Mouse (Mus musculus) spleen, postnatal 10 days (tissue): ENCODE measurements around the gene Fam3b.
A peak's percentile ranks its signal among the peaks of the same experiment; 100 is the strongest.

Source experiments
- DNase-seq, 2 experiments: peaks; one replicate each; pipeline ENCODE4 v3.0.0; 2021 to 2022; ENCODE audit warnings: low spot score in 2 of 2

The Fam3b gene

DNA sequence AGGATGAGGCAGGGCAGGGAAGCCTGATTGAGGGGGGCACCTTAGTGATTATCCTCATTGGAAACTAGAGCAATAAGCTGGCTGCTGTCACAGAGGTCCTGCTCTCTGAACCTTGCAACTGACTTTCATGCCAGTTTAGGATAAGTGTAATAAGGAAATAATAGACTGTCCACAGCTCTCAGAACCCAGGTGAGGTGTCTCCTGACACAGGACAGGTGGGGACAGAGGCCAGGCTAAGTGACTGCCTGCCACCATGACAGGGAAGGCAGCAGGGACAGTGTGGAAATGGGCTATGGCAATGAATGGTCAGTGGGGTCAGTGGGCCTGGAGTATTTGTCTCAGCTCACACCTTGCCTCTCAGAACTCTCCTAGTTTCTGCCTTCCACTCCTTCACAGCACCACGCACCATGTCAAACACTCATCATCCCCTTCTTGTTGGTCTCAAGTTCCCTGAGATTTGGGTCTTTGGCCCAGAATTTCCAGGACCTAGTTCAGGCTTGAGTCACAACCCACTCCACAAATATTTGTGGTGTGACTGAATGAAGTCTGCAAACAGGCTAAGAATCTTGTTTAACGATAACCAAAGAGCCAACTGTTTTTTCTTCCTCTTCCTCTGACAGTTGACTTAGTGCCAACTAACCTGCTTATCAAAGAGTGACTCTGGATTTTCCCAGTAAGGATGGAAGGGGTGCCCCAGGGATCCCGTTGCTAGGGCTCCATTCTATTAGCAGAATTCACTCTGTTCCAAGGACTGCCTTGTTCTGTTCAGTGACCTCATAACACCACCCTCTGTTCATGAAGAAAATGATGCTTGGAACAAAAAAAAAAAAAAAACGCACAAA lies at the start of gene Fam3b:
Fam3b (minus strand) TSS at position 718 of the 842 bp plus-strand sequence.
- DNase-seq, result no peak

DNA sequence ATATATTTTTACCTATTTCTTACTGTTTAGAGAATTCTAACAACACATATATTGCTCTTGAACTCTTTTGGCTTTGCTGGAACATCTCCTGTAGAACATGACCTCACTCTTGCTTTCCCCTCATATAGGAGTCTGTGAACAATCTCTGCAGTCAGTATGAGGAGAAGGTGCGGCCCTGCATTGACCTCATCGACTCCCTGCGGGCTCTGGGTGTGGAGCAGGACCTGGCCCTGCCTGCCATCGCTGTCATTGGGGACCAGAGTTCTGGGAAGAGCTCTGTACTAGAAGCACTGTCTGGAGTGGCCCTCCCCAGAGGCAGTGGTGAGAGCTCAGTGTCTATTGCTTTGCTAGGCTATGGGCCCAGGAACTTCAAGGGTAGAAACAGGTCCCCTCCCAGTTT lies 29.7 kb upstream of the Fam3b start:
- no peak for DNase-seq

DNA sequence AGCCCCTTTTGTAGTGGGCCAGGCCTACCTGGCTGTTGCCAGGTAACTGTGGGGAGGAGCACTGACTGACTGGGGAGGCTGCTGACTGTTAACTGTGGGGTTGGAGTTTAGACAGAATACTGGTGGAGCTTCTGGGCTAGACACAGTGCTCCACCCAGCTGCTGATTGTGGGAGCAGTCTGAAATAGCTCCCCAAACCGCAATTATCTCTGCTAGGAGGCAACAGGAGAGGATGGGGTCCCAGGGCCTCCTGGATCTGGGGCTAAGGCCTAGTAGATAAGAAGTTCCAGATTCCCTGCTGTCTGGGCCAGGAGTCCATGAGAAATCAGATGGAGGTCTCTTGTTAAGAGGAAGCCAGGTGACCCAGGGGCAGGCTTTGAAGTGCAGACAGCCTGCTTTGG lies 22.2 kb upstream of the Fam3b start:
- DNase-seq, result no peak

DNA sequence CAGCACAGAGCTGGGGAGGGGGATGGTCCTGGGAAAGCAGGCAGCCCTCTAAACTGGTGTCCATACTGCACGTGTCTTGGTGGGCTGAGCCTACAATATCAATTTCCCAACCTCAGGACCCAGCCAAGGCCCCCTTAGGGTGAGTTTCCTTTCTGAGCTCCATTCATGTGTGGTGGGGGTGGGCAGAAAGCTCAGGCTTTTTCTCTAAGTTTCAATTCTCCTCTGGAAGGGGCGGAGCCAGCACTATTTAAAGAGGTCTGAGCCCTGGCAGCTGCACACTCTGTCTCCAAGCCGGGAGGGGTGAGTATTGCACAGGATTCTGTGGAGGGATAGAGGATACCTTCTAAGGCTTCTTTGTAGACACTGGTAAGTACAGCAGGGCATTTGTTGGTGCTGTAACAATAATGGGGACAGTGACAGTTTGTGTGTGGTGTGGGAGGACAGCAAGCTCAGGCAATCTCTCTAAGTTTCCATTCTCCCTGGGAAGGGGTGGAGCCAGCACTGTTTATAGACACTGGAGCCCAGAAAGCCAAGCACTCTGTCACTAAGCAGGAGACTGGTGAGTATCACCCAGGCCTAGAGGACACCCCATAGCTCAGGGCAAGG lies 21.3 kb upstream of the Fam3b start:
- DNase-seq, result peak; percentile 10 to 70

DNA sequence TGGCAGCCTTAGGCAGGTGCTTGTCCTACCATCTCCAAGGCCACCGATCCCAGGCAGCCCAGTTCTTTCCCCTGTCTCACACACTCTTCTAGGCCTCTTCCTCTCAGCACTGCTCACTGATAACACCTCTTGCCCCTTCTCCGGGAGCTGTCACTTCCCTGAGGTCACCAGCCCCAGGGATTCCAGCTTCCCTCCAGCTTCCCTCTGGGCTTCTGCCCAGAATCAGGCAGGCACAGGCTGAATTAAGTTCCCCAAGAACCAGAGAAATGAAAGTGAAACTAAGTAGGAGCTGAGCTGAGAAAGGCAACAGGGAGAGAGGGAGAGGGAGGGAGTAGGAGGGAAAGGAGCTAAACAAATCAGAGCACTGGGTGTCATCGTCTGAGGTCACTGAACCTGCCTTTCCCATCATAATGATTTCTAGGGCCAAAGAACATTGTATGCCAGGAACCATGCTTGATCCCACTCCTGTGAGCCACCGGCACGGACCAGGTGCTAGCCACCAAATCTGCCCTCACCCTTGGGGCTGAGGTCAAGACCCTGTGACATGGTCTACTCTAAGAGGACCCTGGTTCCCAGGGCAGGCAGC lies 20.4 kb upstream of the Fam3b start:
- peak in 1 of 2 experiments; percentile 19 for DNase-seq

DNA sequence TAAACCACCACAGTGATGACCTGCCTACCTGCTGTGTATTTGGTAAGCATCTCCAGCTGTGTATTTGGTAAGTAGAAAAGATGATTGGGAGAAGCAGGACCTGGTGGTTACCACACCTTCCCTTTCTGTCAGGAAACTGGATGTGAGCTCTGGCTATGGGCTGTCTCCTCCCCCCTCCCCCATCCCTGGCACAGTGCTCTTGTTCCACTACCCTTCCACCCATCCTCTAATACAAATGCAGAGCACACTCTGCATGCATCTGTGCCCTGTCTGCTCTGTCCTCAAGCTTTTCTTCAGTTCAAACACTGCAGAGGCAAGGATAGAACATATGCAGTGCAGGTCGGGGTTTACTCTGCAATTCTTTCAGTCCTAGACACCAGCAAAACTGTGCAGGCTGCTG lies 19.8 kb upstream of the Fam3b start:
- DNase-seq, result no peak

DNA sequence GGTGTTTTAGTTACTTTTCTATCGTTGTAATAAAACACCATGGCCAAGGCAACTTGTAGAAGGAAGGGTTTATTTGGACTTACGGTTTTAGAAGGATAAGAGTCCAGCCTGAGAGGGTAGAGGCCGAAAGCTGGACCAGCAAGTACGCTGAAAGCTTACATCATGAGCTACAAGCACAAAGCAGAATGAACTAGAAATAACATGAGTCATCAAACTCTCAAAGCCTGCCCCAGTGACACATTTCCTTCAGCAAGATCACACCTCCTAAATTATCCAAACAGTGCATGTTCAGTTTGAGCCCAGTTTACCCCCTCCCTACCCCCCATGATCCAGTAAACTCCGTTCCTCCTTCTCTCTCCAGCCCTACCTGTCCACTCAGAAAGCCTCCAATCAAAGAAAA lies 19.1 kb upstream of the Fam3b start:
- DNase-seq, result no peak

DNA sequence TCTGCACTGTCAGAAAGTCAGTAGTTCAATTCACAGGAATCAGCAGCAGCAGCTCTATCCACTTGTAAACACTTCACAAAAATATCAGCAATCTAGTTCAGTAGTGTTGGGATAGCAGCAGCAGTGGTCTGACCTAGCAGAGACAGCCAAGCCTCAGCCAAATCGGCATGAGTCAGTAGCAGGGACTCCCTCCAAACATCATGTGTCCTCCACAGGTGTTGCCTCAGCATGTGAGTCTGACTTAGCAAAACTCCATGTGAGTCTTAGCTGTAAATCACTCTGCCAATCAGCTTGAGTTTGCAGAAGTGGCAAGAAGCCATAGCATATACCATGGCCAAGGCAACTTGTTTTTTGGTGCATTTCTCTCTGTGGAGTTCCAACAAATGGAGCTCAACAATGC lies 18.5 kb upstream of the Fam3b start:
- no peak for DNase-seq

DNA sequence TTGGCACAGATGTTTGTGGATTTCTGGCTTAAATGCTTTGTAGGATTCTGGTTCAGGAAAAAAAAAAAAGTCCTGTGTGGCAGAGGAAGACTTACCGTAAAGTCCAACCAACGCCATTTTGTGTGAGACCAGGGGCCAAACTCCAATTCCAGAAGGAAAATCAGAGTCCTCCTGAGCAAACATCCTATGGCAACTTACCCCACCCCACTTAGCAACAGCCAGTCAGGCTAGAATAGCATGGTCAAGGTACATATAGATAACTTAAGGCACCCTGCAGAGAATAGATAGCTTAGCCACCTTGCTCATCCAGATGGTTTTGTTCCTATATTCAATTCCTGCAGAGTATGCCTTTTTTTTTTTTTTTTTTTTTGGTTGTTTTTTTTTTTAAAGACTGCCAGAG lies 14.6 kb upstream of the Fam3b start:
- DNase-seq, result no peak

DNA sequence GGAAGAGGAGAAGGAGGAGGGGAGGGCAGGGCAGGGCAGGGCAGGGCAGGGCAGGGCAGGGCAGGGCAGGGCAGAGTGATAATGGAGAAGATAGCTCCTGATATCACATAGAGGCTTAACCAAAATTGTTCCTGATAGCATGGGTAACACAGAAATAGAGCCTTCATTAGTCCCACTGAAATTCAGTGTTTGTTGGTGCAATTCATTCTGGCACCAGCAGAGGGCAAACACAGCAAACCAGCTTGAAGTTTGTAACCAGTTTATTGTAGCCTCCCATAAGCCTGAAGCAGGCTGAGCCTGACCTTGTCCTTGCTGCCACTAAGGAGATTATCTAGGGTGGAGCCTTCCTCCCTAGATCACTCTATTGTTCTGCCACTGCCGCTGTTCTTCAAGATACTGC lies 8.4 kb upstream of the Fam3b start:
- peak in 1 of 2 experiments; percentile 50 for DNase-seq

DNA sequence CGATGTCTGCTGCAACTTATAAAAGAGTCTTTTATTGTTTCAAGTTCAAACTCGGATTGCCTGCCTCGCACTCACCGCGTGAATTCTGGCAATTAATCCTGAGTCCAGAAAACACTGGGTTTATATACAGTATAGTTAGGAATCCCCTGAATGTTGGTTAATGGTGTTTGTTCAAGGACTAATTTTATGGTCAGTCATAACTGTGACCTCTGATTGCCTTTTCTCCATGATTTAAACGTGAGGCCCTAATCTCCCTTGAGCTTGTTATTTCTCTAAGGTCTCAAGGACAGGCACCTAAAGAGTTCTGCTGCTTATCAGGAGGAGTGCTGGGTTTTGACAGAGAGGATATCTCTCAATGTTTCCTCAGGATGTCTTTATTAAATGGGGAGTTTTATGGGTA lies 7.4 kb upstream of the Fam3b start:
- DNase-seq, result no peak

DNA sequence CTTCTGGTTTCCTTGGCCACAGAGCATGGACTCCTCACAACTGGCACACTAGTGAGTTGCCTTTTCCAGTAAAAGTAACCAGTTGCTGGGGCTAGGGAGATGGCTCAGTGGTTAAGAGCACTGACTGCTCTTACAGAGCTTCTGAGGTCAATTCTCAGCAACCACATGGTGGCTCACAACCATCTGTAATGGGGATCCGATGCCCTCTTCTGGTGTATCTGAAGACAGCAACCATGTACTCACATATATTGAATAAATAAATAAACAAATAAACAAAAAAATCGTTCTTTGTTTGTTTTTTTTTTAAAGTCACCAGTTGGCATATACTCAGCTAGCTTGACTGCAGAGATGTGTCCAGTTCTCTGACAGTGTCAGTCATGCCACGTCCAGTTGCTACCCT lies 1.7 kb upstream of the Fam3b start:
- no peak for DNase-seq

DNA sequence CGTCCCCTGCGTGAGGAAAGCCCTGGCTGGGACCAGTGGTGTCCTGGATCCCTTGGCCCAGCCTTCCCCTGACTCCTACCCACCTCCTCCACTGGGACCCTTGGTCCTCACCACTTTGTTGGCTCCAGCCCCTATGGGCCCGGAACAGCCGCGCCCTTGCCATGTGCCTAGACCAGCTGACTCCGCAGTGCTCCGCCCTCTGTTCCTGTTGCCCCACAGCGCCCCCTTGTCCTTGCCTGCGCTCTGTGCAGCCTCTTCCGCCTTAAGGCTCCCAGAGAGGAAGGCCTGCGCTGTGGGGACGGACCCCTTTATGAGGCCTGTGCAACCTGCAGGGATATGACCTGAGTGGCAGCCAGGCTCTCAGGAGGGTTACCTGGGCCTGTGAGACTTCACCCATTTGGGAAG lies 2.3 kb downstream of the Fam3b start:
- DNase-seq, result no peak

DNA sequence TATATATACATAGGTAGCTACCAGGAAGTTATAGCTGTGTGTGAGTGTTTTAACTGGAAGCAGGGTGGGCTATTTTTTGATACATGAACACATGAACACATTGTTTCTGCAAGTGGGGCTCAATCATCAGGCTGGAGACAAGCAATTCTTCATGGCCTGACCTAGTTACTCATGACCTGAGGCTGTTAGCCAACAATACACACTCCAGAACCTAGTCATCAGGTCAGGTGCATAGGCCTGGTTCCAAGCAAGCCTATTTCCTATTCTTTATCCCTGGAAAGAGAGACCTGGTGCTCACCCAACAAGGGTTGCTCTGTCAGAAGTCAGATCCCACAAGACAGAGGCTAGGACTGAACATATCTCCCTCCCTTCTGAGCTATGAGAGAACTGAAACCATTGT lies 3.1 kb downstream of the Fam3b start:
- no peak for DNase-seq

DNA sequence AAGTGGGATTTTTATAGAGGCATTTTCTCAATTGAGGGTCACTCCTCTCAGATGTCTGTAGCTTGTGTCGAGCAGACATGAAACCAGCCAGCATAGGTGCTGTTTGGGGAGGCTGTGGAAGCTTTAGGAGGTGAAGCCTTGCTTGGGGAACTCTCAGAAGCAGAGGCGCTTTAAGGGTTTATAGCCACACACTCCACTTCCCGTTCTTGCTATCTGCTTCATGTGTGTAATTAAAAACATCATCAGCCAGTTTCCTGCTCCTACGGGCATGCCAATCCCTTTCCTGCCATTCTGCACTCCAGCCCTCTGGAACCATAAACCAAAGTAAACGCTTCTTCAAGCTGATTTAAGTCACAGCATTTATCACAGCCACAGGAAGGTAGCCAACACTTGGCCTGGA lies 3.8 kb downstream of the Fam3b start:
- no peak for DNase-seq

DNA sequence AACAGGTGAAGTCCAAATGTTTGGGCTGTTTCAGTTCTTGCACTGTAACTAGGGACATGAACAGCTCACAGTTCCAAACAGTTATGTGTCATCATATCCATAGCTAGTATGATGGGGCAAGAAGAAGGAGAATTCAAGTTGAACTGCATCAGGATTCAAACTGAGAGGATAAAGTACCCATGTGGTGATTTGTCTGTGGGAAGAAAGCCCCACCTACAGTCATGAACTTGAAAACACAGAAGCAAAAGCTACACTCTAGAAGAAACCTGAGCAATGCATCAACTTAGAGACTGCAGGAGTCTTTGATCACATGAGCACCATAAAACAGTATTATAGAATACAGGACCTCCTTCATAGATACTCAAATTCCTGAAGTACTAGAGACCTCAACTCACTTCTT lies 6.8 kb downstream of the Fam3b start:
- DNase-seq, result no peak

DNA sequence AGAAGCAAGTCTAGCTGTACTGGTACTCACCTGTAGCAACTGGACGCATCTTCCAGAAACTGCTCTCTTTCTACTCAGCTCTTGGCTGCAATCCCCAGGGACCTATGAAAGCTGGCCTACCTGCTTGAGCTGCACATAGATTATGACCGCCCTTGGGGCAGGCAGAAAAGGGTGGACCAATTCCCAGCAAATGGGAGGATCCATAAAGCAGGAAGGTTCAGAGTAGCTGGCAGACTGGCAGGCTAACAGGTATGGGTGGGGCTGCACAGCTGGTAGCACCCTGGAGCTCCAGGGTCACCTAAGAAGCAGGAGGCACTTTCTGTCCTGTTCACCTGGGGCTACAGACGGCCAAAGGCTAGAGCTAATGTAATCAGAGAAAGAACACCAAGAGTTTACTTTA lies 9.8 kb downstream of the Fam3b start:
- DNase-seq, result no peak

DNA sequence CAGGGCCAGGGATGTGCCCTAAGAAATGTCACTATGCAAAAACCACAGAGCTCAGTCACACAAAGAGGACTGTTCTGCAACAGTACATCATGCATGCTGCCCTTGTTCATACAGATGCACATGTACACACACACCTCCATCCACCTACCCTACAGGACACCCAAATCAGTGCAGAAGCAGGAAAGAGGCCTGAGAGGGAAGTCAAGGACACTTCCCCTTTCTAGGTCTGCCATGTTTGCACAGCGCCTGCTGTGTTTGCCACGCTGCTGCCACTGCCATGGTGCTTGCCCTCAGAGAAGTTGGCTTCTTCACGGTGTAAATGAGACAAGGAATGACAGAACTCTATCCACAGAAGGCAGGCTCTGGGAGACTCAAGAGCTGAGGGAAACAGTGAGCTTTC lies 10.8 kb downstream of the Fam3b start:
- no peak for DNase-seq

DNA sequence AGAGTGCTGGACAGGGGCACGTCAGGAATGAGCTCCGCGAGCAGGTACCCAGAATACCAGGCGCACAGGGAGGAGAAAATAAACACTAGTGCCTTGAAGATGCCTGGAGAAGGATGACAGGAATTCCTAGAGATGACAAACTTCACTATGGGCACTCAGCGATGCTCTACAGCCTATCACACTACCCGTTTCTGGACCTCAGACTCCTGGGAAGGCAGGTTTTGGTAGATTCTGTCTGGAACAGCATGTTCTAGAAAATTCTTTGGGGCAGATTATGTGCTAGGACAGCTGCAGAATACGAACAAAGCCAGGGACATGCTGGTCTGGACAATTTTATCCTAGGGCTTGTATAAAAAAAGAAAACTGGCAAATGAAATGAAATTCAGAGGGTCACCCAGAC lies 13.7 kb downstream of the Fam3b start:
- DNase-seq, result no peak

DNA sequence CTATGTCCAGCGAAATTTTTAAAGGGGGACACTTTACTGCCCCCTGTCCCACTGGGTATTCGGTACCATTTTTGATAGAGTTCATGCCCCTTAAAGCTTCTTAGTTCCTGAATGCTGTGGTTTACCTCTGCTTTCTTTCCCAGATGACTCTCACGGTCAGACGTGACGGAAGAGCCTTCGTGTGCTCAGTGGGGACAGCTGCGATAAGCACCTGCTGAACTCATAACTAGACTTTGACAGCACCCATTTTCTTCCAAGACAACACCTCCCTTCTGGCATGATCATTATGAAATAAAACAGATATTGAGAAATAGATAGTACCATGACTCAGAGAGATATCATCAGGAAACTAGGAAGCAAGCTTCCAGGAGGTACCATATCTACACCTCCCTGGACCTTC lies 15.2 kb downstream of the Fam3b start:
- no peak for DNase-seq

DNA sequence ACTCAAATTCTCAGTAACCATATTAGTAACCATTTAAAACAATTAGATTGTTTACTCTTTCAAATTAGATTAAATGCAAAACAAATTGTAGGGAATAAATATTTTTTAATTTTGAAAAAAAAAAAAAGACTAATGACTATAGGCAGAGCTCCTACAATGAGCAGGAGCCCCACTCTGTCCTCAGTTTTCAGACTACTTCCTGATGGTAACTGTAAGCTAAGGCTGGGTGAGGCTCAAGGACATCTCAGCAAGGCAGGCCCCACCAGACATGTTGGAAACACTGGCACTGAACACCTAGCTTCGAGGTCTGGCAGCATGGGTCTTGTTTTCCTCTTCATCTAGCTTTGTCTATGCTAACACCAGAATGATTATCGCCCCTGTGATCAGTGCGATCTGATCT lies 16.5 kb downstream of the Fam3b start:
- DNase-seq, result no peak

DNA sequence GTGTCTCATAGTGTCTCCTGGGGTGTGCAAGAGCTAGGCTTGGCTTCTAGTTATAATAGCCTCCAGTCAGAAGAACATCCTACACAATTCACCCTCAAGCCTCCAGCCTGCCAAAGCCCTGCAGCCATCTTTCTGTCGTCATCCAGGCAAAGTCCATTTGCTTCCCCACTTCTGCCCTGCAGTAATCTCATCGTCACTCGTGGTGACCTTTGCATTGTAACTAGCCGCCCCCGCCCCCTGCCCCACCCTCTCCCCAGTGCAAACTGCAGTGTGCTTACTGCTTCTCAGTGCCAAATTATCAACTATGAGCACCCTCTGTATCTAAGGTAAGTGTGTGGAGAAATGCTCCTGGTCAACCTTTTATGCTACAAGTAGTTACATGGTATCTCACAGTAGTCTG lies 16.9 kb downstream of the Fam3b start:
- DNase-seq, result no peak

DNA sequence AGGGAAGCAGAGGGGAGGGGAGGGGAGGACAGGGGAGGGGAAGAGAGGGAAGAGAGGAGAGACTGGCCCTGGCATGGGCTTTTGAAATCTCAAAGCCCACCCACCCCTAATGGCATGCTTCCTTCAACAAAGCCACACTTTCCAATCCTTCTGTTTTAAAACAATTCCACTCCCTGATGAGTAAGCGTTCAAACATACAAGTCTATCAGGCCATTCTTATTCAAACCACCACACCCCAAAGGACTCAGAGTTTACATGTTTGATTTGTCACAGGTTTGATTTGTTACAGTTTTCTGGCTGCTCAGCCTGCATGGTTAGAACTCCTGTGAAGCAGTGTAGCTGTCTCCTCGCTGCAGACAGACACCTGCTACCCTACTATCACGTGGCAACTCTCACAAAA lies 18.6 kb downstream of the Fam3b start:
- no peak for DNase-seq
